Mouse (Mus musculus): ENCODE results near the gene Kcnc3. TPM values are rescaled to one million over a fixed set of nuclear protein-coding genes. Genes with fewer than 3 reads are reported as not detected.
A peak's percentile ranks its signal among the peaks of the same experiment; 100 is the strongest.

Gene Kcnc3
- polyA plus RNA-seq, 1 experiment from 2014 or later: 5.2 TPM

DNA sequence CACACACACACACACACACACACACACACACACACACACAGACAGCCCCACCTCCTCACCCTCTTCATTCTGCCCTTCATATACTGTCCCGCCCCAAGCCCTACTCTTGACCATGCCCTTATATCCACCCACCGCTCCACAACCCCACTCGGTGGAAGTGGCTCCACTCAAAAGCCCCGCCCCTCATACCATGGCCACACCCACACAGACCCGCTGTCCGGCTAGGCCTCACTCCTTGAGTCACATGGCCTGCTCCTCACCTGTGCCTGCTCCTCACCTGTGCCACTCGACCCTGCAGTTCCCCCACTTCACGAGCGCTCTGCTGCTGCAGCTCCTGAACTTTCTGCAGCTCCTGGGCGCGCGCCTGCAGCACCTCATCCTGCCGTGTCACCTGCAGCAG is 40.0 kb downstream of the Kcnc3 start:
- Histone ChIP-seq H3K27ac (replicated peaks; ENCODE audit: low read depth, low read length) (no peak overlapping the region), H3K27me3 (ENCODE audit: control insufficient read depth, insufficient read depth, low read length) (0 out of 2 replicates have a peak, but pooled peaks cover 6% of the 10 kb centered on the region), H3K4me3 (replicated peaks; ENCODE audit: low read depth, low read length) (no peak overlapping the region), H3K9ac (replicated peaks; ENCODE audit: low read length) (no peak overlapping the region), H3K4me2 (ENCODE audit: low read length) (no peak overlapping the region), H3K4me1 (ENCODE audit: control insufficient read depth, insufficient read depth, low read length) (no peaks in the 10 kb centered on the region), H3K36me3 (ENCODE audit: control insufficient read depth, insufficient read depth, low read length) (no peaks in the 10 kb centered on the region), H3K9me3 (ENCODE audit: control insufficient read depth, low read length) (no peaks in the 10 kb centered on the region)
- DNase-seq: no peak
- 79% methylated on average over 13 of the region's 13 CpGs for WGBS
- no peak for ATAC-seq (ENCODE audit: low FRiP score, low TSS enrichment)

- H3K4me1 ChIP-seq (ENCODE audit: control insufficient read depth, insufficient read depth, low read length): no peaks in the 10 kb centered on the region
- H3K36me3 ChIP-seq (ENCODE audit: control insufficient read depth, insufficient read depth, low read length): no peaks in the 10 kb centered on the region
- 0 out of 2 replicates have a peak, but pooled peaks cover 4% of the 10 kb centered on the region for H3K9me3 ChIP-seq (ENCODE audit: control insufficient read depth, low read length)
- 0 out of 2 replicates have a peak, but pooled peaks cover 6% of the 10 kb centered on the region for H3K27me3 ChIP-seq (ENCODE audit: control insufficient read depth, insufficient read depth, low read length)
- no peak overlapping the region for H3K4me2 ChIP-seq (ENCODE audit: low read length)
- no peak overlapping the region for H3K4me3 ChIP-seq (replicated peaks; ENCODE audit: low read depth, low read length)
- ATAC-seq (ENCODE audit: low FRiP score, low TSS enrichment): no peak
- no peak for DNase-seq
- WGBS: 22% methylated on average over 13 of the region's 13 CpGs
- H3K27ac ChIP-seq (replicated peaks; ENCODE audit: low read depth, low read length): no peak overlapping the region
- no peak overlapping the region for H3K9ac ChIP-seq (replicated peaks; ENCODE audit: low read length)
Measured at GRCm38 (mm10) chr7:44632676-44633075, 42.2 kb downstream of the Kcnc3 start.

DNA sequence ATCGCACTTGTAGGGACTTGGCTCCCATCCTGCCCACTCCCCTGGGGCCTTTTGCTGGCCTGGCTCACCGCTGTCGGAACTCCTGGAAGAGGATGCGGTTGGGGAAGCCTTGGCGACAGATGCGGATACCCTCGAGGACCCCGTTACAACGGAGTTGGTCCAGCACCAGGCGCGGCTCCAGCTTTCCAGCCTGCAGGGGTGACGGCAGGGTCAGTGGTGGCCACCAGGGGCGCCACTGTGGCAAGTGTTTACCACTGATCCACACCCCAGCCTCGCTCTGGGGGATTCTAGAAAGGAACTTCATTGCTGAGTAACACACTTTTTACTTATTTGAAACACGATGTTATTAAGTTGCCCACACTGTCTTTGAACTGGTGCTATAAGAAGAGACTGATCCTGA is 42.9 kb downstream of the Kcnc3 start:
- 14% methylated on average over 15 of the region's 15 CpGs for WGBS
- peak; percentile 39 for DNase-seq
- ATAC-seq (ENCODE audit: low FRiP score, low TSS enrichment): no peak
- H3K4me1 ChIP-seq (ENCODE audit: control insufficient read depth, insufficient read depth, low read length): no peaks in the 10 kb centered on the region
- H3K4me3 ChIP-seq (replicated peaks; ENCODE audit: low read depth, low read length): no peak overlapping the region
- peaks cover 10% of the 10 kb centered on the region; the same call in 1 of the 2 replicates for H3K27me3 ChIP-seq (ENCODE audit: control insufficient read depth, insufficient read depth, low read length)
- H3K9me3 ChIP-seq (ENCODE audit: control insufficient read depth, low read length): 0 out of 2 replicates have a peak, but pooled peaks cover 4% of the 10 kb centered on the region
- no peaks in the 10 kb centered on the region for H3K36me3 ChIP-seq (ENCODE audit: control insufficient read depth, insufficient read depth, low read length)
- no peak overlapping the region for H3K9ac ChIP-seq (replicated peaks; ENCODE audit: low read length)
- no peak overlapping the region for H3K4me2 ChIP-seq (ENCODE audit: low read length)
- H3K27ac ChIP-seq (replicated peaks; ENCODE audit: low read depth, low read length): no peak overlapping the region

GRCm38 (mm10) chr7:44636684-44637083 is 46.2 kb downstream of the Kcnc3 start:
- WGBS: 87% methylated on average over 9 of the region's 9 CpGs
- H3K4me2 ChIP-seq (ENCODE audit: low read length): no peak overlapping the region
- H3K4me1 ChIP-seq (ENCODE audit: control insufficient read depth, insufficient read depth, low read length): no peaks in the 10 kb centered on the region
- H3K27ac ChIP-seq (replicated peaks; ENCODE audit: low read depth, low read length): no peak overlapping the region
- H3K36me3 ChIP-seq (ENCODE audit: control insufficient read depth, insufficient read depth, low read length): no peaks in the 10 kb centered on the region
- no peak overlapping the region for H3K9ac ChIP-seq (replicated peaks; ENCODE audit: low read length)
- H3K4me3 ChIP-seq (replicated peaks; ENCODE audit: low read depth, low read length): no peak overlapping the region
- H3K9me3 ChIP-seq (ENCODE audit: control insufficient read depth, low read length): 0 out of 2 replicates have a peak, but pooled peaks cover 4% of the 10 kb centered on the region
- peaks cover 34% of the 10 kb centered on the region for H3K27me3 ChIP-seq (ENCODE audit: control insufficient read depth, insufficient read depth, low read length)
- no peak for DNase-seq
- ATAC-seq (ENCODE audit: low FRiP score, low TSS enrichment): no peak

GRCm38 (mm10) chr7:44638663-44639062 is 48.2 kb downstream of the Kcnc3 start:
- no peak overlapping the region for H3K9ac ChIP-seq (replicated peaks; ENCODE audit: low read length)
- H3K4me1 ChIP-seq (ENCODE audit: control insufficient read depth, insufficient read depth, low read length): no peaks in the 10 kb centered on the region
- 4% methylated on average over 16 of the region's 16 CpGs for WGBS
- H3K9me3 ChIP-seq (ENCODE audit: control insufficient read depth, low read length): 0 out of 2 replicates have a peak, but pooled peaks cover 4% of the 10 kb centered on the region
- H3K27ac ChIP-seq (replicated peaks; ENCODE audit: low read depth, low read length): no peak overlapping the region
- no peak overlapping the region for H3K4me3 ChIP-seq (replicated peaks; ENCODE audit: low read depth, low read length)
- 0 out of 2 replicates have a peak overlapping the region, but pooled peaks have one; percentile 20 for H3K4me2 ChIP-seq (ENCODE audit: low read length)
- ATAC-seq (ENCODE audit: low FRiP score, low TSS enrichment) (no peak), DNase-seq (no peak)
- H3K36me3 ChIP-seq (ENCODE audit: control insufficient read depth, insufficient read depth, low read length): no peaks in the 10 kb centered on the region
- peaks cover 33% of the 10 kb centered on the region for H3K27me3 ChIP-seq (ENCODE audit: control insufficient read depth, insufficient read depth, low read length)

DNA sequence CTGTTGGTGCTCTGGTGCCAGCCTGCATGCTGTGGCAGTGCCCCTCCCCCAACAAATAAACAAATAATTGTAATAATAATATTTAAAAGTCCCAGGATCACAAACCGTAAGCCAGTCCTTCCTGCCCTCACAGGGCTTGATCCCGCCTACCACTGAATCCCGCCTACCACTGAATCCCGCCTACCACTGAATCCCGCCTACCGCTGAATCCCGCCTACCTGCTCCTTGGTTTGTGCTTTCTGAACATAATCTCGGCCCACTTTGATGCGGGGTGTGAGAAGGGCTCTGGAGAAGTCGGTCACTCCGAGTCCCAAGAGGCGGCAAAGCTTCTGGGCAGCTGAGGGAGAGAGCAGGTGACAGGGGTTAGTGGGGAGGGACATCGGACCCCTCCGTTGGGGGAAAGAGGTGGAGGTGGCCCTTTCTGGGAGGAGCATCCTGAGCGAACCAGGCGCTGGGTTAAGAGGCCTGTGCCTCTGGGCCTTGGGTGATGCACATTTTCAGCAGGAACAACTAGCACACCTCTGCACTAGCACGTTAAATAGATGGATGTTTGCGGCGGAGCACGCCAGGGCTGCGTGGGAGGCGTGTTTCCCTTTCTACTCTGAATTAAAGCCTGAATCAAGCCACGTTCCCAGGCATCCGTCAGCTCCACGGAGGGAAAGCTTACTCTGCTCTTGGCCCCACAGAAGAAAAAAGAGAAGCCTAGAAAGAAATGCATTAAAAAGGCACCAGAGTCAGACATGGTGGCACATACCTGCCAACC is 50.6 kb downstream of the Kcnc3 start:
- ATAC-seq (ENCODE audit: low FRiP score, low TSS enrichment): no peak
- DNase-seq: no peak
- Histone ChIP-seq H3K4me1 (ENCODE audit: control insufficient read depth, insufficient read depth, low read length) (0 out of 2 replicates have a peak, but pooled peaks cover 3% of the 10 kb centered on the region), H3K9ac (replicated peaks; ENCODE audit: low read length) (no peak overlapping the region), H3K36me3 (ENCODE audit: control insufficient read depth, insufficient read depth, low read length) (no peaks in the 10 kb centered on the region), H3K4me3 (replicated peaks; ENCODE audit: low read depth, low read length) (no peak overlapping the region), H3K27me3 (ENCODE audit: control insufficient read depth, insufficient read depth, low read length) (peaks cover 33% of the 10 kb centered on the region), H3K27ac (replicated peaks; ENCODE audit: low read depth, low read length) (no peak overlapping the region), H3K4me2 (ENCODE audit: low read length) (no peak overlapping the region), H3K9me3 (ENCODE audit: control insufficient read depth, low read length) (0 out of 2 replicates have a peak, but pooled peaks cover 4% of the 10 kb centered on the region)
- 18% methylated on average over 25 of the region's 25 CpGs for WGBS

GRCm38 (mm10) chr7:44641887-44642286 is 51.4 kb downstream of the Kcnc3 start:
- Histone ChIP-seq H3K4me2 (ENCODE audit: low read length) (no peak overlapping the region), H3K27ac (replicated peaks; ENCODE audit: low read depth, low read length) (no peak overlapping the region), H3K36me3 (ENCODE audit: control insufficient read depth, insufficient read depth, low read length) (no peaks in the 10 kb centered on the region), H3K9ac (replicated peaks; ENCODE audit: low read length) (no peak overlapping the region), H3K9me3 (ENCODE audit: control insufficient read depth, low read length) (0 out of 2 replicates have a peak, but pooled peaks cover 2% of the 10 kb centered on the region), H3K27me3 (ENCODE audit: control insufficient read depth, insufficient read depth, low read length) (peaks cover 33% of the 10 kb centered on the region), H3K4me3 (replicated peaks; ENCODE audit: low read depth, low read length) (no peak overlapping the region), H3K4me1 (ENCODE audit: control insufficient read depth, insufficient read depth, low read length) (0 out of 2 replicates have a peak, but pooled peaks cover 3% of the 10 kb centered on the region)
- WGBS: 33% methylated on average over 8 of the region's 8 CpGs
- DNase-seq: no peak
- ATAC-seq (ENCODE audit: low FRiP score, low TSS enrichment): no peak

- Histone ChIP-seq H3K9ac (replicated peaks; ENCODE audit: low read length) (no peak overlapping the region), H3K4me2 (ENCODE audit: low read length) (no peak overlapping the region), H3K36me3 (ENCODE audit: control insufficient read depth, insufficient read depth, low read length) (no peaks in the 10 kb centered on the region), H3K9me3 (ENCODE audit: control insufficient read depth, low read length) (no peaks in the 10 kb centered on the region), H3K4me3 (replicated peaks; ENCODE audit: low read depth, low read length) (no peak overlapping the region), H3K4me1 (ENCODE audit: control insufficient read depth, insufficient read depth, low read length) (0 out of 2 replicates have a peak, but pooled peaks cover 3% of the 10 kb centered on the region), H3K27me3 (ENCODE audit: control insufficient read depth, insufficient read depth, low read length) (peaks cover 13% of the 10 kb centered on the region), H3K27ac (replicated peaks; ENCODE audit: low read depth, low read length) (no peak overlapping the region)
- ATAC-seq (ENCODE audit: low FRiP score, low TSS enrichment) (no peak), DNase-seq (no peak)
- 81% methylated on average over 5 of the region's 5 CpGs for WGBS
Measured at GRCm38 (mm10) chr7:44645256-44645655, 54.8 kb downstream of the Kcnc3 start.

DNA sequence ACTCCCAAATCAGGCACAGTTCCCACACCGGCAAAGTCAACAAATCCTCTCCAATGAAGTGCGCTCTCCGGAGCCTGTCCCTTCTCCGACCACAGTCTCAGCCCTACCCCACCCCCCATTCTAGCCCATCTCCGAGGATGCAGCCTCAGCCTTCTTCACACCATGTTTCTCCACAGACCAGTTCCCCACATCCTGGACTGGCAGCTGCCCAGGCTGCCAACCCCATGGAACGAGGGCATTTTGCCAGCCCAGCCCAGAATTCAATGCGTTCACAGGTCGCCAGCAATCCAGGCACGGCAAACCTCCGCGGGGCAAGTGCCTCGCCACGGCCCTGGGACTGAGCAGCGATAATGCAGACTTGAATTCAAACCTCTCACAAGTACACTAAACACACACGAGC is 55.5 kb downstream of the Kcnc3 start:
- Histone ChIP-seq H3K4me3 (replicated peaks; ENCODE audit: low read depth, low read length) (no peak overlapping the region), H3K4me1 (ENCODE audit: control insufficient read depth, insufficient read depth, low read length) (0 out of 2 replicates have a peak, but pooled peaks cover 3% of the 10 kb centered on the region), H3K9me3 (ENCODE audit: control insufficient read depth, low read length) (no peaks in the 10 kb centered on the region), H3K9ac (replicated peaks; ENCODE audit: low read length) (no peak overlapping the region), H3K27me3 (ENCODE audit: control insufficient read depth, insufficient read depth, low read length) (0 out of 2 replicates have a peak, but pooled peaks cover 8% of the 10 kb centered on the region), H3K27ac (replicated peaks; ENCODE audit: low read depth, low read length) (no peak overlapping the region), H3K36me3 (ENCODE audit: control insufficient read depth, insufficient read depth, low read length) (no peaks in the 10 kb centered on the region), H3K4me2 (ENCODE audit: low read length) (peak overlapping the region; percentile 1; the same call in 1 of the 2 replicates)
- 21% methylated on average over 15 of the region's 15 CpGs for WGBS
- DNase-seq (peak; percentile 60), ATAC-seq (ENCODE audit: low FRiP score, low TSS enrichment) (no peak)

Measured in midbrain, embryonic 14.5 days (tissue).